Mouse (Mus musculus) kidney, embryonic 15.5 days (tissue): ENCODE data around the gene Rufy2. TPM values are rescaled to one million over a fixed set of nuclear protein-coding genes. Genes with fewer than 3 reads are reported as not detected.

Source experiments
- ATAC-seq: fragments of 200-750 bp; cut with Nextera tagmentation; replicated peaks from 2 replicates; pipeline ENCODE4 v1.8.0; 2017; ENCODE audit warnings: moderate TSS enrichment; ENCODE audit not compliant: low FRiP score
- H3K27ac ChIP-seq: fragments of 300-500 bp; sonication (generic); 2 replicates; pipeline ENCODE4 v1.5.1; 2015; ENCODE audit warnings: mild to moderate bottlenecking, inconsistent platforms
- H3K27me3 ChIP-seq: fragments of 300-500 bp; sonication (generic); 2 replicates; pipeline ENCODE4 v1.6.1; 2015; ENCODE audit warnings: inconsistent platforms
- H3K36me3 ChIP-seq: fragments of 300-500 bp; sonication (generic); 2 replicates; pipeline ENCODE4 v1.6.1; 2015; ENCODE audit warnings: inconsistent platforms
- H3K4me1 ChIP-seq: fragments of 300-500 bp; sonication (generic); 2 replicates; pipeline ENCODE4 v1.6.1; 2015; ENCODE audit warnings: inconsistent platforms
- H3K4me2 ChIP-seq: fragments of 300-500 bp; sonication (generic); 2 replicates; pipeline ENCODE4 v1.6.1; 2015; ENCODE audit warnings: moderate library complexity, mild to moderate bottlenecking, inconsistent platforms
- H3K4me3 ChIP-seq: fragments of 300-500 bp; sonication (generic); replicated peaks from 2 replicates; pipeline ENCODE4 v1.5.1; 2015; ENCODE audit warnings: mild to moderate bottlenecking, inconsistent platforms
- H3K9ac ChIP-seq: fragments of 300-500 bp; sonication (generic); 2 replicates; pipeline ENCODE4 v1.6.1; 2015; ENCODE audit warnings: mild to moderate bottlenecking, inconsistent platforms
- H3K9me3 ChIP-seq: fragments of 300-500 bp; sonication (generic); replicated peaks from 2 replicates; pipeline ENCODE4 v1.6.1; 2016; ENCODE audit warnings: inconsistent platforms
- WGBS: fragments of 180-500 bp; shearing (Covaris S2); methylation state at CpG from one replicate; pipeline ENCODE4 v1.1.7; 2015; ENCODE audit warnings: mixed read lengths; 5-methylcytosine and 5-hydroxymethylcytosine counted together
- polyA plus RNA-seq: library from polyadenylated mRNA; unstranded; fragments of >200 nt; fragmentation: Nextera tagmentation; extraction: Ambion mirVana; gene quantifications from 2 replicates; pipeline ENCODE4 v1.2.1, GENCODE M21; 2015

The Rufy2 gene
- polyA plus RNA-seq, 1 experiment from 2014 or later: 26.6 TPM

DNA sequence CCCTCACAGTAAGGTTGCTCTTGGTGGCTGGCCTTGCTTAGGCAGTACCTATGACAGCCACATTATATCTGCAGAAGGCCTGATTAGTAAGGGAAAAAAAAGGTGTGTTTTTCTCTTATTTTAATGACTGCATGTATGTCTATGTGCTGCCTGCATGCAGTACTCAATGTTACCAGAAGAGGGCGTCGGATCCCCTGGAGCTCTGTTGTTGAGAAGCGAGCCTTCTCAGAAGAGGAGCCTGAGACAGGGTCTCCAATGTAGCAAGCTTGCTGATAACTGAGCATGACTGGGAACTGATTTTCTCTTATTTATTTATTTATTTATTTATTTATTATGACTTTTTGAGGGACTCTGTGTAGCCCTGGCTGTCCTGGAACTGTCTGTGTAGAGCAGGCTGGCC lies 7.3 kb downstream of the Rufy2 start:
- H3K27ac ChIP-seq: no peak overlapping the region
- H3K4me1 ChIP-seq: no peaks in the 10 kb centered on the region
- 38% methylated on average over 3 of the region's 3 CpGs for WGBS
- no peak for ATAC-seq
- no peak overlapping the region for H3K4me2 ChIP-seq
- H3K9ac ChIP-seq: no peak overlapping the region
- no peak overlapping the region for H3K4me3 ChIP-seq
- peaks cover 85% of the 10 kb centered on the region for H3K36me3 ChIP-seq
- H3K27me3 ChIP-seq: no peaks in the 10 kb centered on the region
- H3K9me3 ChIP-seq: no peaks in the 10 kb centered on the region

DNA sequence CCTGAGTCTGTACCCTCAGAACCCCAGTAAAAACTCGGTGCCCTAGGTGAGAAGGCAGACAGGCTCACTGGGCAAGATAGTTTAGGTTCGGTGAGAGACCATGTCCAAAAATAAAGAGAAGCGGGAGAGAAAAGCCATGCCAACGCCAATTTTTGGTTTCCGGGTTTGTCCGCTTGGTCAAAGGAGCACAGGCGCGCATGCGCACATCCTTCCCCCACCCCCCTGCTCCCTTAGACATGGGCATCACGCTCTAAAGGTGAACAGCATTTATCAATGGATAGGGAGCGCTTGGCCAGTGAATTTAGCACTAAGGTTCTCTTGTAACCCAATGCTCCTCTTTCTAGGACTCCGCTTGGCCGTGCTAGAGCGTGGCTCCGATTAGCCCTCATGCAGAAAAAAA lies 10.6 kb downstream of the Rufy2 start:
- WGBS: 94% methylated on average over 15 of the region's 15 CpGs
- no peaks in the 10 kb centered on the region for H3K4me1 ChIP-seq

DNA sequence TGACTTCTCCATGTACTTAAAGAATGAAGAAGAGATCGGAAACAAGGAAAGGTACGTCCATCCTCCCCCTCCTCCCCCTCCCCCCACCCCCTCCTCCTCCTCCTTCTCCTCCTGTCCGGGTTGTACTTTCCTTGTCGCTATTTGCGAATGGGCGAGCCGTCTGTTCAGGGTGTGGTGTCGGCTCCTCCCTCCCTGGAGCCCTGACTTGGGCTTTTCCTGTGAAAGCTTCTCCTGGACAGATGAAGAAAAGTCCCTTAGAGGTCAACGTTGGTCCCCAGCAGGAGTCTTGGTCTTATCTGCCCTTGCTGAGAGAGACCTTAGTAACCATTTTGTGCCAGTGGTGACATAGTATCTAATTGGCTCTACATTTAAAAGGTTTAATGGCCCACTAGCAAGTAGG lies 14.0 kb downstream of the Rufy2 start:
- Histone ChIP-seq H3K9ac (no peak overlapping the region), H3K4me2 (no peak overlapping the region), H3K27me3 (no peaks in the 10 kb centered on the region), H3K27ac (no peak overlapping the region), H3K4me3 (no peak overlapping the region), H3K4me1 (no peaks in the 10 kb centered on the region), H3K9me3 (no peaks in the 10 kb centered on the region), H3K36me3 (peaks cover 92% of the 10 kb centered on the region)
- ATAC-seq: no peak
- WGBS: 82% methylated on average over 7 of the region's 9 CpGs

More for the DNA sequence above, 10.6 kb downstream of the Rufy2 start:
- H3K9ac ChIP-seq: no peak overlapping the region
- no peak overlapping the region for H3K27ac ChIP-seq
- no peak overlapping the region for H3K4me3 ChIP-seq
- no peak overlapping the region for H3K4me2 ChIP-seq
- H3K9me3 ChIP-seq: no peaks in the 10 kb centered on the region
- H3K36me3 ChIP-seq: peaks cover 84% of the 10 kb centered on the region
- no peaks in the 10 kb centered on the region for H3K27me3 ChIP-seq
- ATAC-seq: no peak

DNA sequence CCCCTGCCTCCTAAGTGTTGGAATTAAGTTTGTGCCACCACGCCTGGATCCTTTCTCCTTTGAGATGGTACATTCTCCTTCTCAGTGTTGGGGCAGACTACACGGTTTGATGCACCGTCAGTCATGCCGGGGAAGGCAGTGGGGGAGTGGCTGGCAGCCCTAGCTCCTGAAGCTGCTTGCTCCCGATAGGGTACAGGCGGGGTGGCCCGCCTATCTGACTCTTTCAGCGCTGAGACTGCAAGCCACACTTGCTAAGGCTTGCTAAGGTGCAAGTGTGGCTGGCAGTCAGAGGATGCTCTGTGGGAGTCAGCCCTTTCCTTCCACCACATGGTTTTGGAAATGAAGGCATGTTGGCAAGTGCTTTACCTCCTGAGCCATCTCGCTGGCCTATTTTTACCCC lies 20.6 kb downstream of the Rufy2 start:
- Histone ChIP-seq H3K4me2 (no peak overlapping the region), H3K36me3 (peaks cover 91% of the 10 kb centered on the region)

DNA sequence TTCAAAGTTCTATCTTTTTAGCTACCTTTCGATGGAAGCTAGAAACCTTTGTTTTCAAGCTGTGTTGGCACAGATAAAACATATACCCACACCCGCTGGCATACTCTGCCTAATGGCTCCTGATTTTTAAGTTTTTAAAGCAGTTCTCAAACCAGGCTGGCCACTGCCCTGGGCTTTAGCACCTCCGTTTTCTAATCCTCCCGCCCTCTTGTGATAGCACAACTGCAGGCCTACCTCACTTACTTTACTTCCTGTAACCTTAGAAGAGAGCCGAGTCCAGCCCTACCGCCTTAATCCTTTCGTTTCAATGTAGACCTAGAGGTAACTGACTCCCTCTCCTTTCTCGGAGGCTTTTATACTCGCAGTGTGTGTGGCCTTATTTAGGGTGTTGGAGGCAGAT lies 23.2 kb downstream of the Rufy2 start:
- H3K27ac ChIP-seq: no peak overlapping the region
- no peaks in the 10 kb centered on the region for H3K9me3 ChIP-seq
- H3K4me2 ChIP-seq: no peak overlapping the region
- H3K4me3 ChIP-seq: no peak overlapping the region
- H3K36me3 ChIP-seq: peaks cover 91% of the 10 kb centered on the region
- ATAC-seq: no peak
- no peak overlapping the region for H3K9ac ChIP-seq
- H3K4me1 ChIP-seq: 0 out of 2 replicates have a peak, but pooled peaks cover 6% of the 10 kb centered on the region
- H3K27me3 ChIP-seq: no peaks in the 10 kb centered on the region
- WGBS: 59% methylated on average over 9 of the region's 9 CpGs

More for the DNA sequence above, 20.6 kb downstream of the Rufy2 start:
- H3K4me1 ChIP-seq: 0 out of 2 replicates have a peak, but pooled peaks cover 6% of the 10 kb centered on the region
- WGBS: 52% methylated on average over 9 of the region's 9 CpGs
- no peaks in the 10 kb centered on the region for H3K9me3 ChIP-seq
- peak; percentile 76; the same call in 1 of the 2 replicates for ATAC-seq
- H3K9ac ChIP-seq: no peak overlapping the region
- H3K27me3 ChIP-seq: no peaks in the 10 kb centered on the region
- H3K4me3 ChIP-seq: no peak overlapping the region
- peak overlapping the region; percentile 32; the same call in 1 of the 2 replicates for H3K27ac ChIP-seq

DNA sequence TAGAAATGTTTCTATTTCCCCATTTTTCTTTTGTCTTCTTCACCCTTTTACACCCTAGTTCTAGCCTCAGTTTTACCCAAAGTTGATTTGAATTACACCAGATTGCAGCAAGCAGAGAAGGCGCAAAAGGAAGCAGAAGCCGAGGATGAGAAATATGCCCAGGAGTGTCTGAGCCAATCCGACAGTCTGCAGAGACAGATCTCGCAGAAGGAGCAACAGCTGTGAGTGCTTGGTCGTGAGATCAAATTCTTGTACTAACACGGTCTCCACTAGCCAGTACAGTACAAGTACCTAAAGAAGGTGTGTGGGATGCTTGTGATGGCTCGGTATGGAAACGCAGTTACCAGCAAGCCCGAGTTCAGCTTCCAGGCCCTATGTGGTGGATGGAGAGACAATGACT lies 24.5 kb downstream of the Rufy2 start:
- Histone ChIP-seq H3K9ac (no peak overlapping the region), H3K4me3 (no peak overlapping the region), H3K36me3 (peaks cover 94% of the 10 kb centered on the region), H3K4me1 (0 out of 2 replicates have a peak, but pooled peaks cover 6% of the 10 kb centered on the region), H3K9me3 (no peaks in the 10 kb centered on the region), H3K4me2 (no peak overlapping the region), H3K27me3 (no peaks in the 10 kb centered on the region), H3K27ac (no peak overlapping the region)
- WGBS: 88% methylated on average over 9 of the region's 9 CpGs
- ATAC-seq: no peak

DNA sequence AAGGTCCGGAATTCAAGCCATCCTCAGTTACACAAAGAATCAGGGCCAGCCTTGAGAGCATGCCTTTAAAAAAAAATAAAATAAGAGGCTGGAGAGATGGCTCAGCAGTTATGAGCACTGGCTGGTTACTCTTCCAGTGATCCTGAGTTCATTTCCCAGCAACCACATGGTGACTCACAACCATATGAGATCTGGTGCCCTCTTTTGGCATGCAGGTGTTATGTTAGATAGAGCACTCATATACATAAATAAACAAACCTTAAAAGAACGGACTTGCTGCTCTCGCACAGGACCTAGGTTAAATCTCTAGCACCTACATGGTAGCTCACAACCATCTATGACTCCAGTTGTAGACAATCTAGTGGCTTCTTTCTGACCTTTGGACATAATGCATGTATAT lies 28.2 kb downstream of the Rufy2 start:
- no peak overlapping the region for H3K27ac ChIP-seq
- H3K4me1 ChIP-seq: no peaks in the 10 kb centered on the region
- H3K36me3 ChIP-seq: peaks cover 93% of the 10 kb centered on the region
- no peaks in the 10 kb centered on the region for H3K9me3 ChIP-seq
- H3K4me2 ChIP-seq: no peak overlapping the region
- no peak overlapping the region for H3K4me3 ChIP-seq
- 66% methylated on average over 3 of the region's 3 CpGs for WGBS
- H3K9ac ChIP-seq: no peak overlapping the region
- no peaks in the 10 kb centered on the region for H3K27me3 ChIP-seq
- ATAC-seq: no peak

DNA sequence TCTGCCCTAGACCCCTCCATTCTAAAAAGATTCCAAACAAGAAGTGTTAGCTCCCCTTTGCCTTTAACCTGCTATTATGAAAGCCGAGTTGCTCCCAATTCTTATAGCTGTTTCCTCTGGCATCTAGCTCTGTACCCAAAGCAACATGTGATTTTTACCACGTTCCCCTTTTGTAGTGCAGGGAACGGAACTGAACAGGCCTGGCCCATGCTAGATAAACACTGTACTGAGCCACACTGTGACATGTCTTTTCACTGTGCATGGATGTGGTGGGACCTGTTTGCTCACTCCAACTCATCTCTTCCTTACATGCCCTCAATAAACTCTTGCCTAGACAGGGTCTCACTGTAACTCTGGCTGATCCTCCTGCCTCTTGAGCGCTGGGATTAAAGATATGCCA lies 30.2 kb downstream of the Rufy2 start:
- 88% methylated on average over 4 of the region's 4 CpGs for WGBS
- H3K36me3 ChIP-seq: peaks cover 92% of the 10 kb centered on the region
- H3K9me3 ChIP-seq: no peaks in the 10 kb centered on the region
- no peak for ATAC-seq
- H3K4me2 ChIP-seq: no peak overlapping the region
- H3K27me3 ChIP-seq: no peaks in the 10 kb centered on the region
- H3K9ac ChIP-seq: no peak overlapping the region
- no peak overlapping the region for H3K27ac ChIP-seq
- no peak overlapping the region for H3K4me3 ChIP-seq
- H3K4me1 ChIP-seq: no peaks in the 10 kb centered on the region

DNA sequence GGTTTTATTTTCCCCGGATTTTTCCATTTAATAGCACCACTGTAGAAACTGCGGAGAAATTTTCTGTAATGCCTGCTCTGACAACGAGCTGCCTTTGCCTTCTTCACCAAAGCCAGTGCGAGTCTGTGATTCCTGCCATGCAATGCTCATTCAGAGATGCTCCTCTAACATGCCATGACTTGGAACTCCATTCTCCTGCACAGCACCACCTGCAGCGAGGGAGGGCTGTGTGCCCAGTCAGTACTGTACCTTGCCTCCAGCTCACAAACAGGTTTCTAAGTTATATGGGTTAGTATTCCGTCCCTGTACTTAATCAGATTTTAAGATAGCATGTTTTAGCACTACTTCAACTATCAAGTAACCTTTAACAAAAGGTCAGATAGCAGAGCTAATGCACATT lies 31.5 kb downstream of the Rufy2 start:
- Histone ChIP-seq H3K4me3 (no peak overlapping the region), H3K4me2 (no peak overlapping the region), H3K36me3 (peaks cover 94% of the 10 kb centered on the region), H3K9me3 (no peaks in the 10 kb centered on the region), H3K27ac (no peak overlapping the region), H3K27me3 (no peaks in the 10 kb centered on the region), H3K9ac (no peak overlapping the region), H3K4me1 (no peaks in the 10 kb centered on the region)
- WGBS: 85% methylated on average over 6 of the region's 6 CpGs
- no peak for ATAC-seq

DNA sequence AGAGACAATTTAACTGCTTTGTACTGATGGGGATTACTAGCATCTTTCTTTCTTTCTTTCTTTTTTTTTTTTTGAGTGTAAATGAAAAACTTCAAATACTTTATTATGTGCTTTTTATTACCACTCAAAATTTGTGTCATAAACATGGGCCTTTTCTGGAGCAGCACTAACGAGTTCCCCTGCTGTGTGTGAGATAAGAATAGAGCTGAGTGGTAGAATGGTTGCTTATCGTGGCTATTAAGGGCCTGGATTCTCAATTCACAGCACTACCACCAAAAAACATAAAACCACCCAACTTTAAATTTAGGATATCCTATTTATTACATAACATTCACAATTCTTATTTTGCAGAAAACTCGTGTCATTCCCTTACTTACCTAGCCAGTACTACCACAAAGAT lies 33.5 kb downstream of the Rufy2 start:
- no peak overlapping the region for H3K4me3 ChIP-seq
- no peak for ATAC-seq
- no peak overlapping the region for H3K4me2 ChIP-seq
- H3K4me1 ChIP-seq: no peaks in the 10 kb centered on the region
- no peaks in the 10 kb centered on the region for H3K9me3 ChIP-seq
- H3K27ac ChIP-seq: no peak overlapping the region
- H3K27me3 ChIP-seq: no peaks in the 10 kb centered on the region
- WGBS: 84% methylated on average over 3 of the region's 3 CpGs
- peaks cover 89% of the 10 kb centered on the region for H3K36me3 ChIP-seq
- no peak overlapping the region for H3K9ac ChIP-seq

DNA sequence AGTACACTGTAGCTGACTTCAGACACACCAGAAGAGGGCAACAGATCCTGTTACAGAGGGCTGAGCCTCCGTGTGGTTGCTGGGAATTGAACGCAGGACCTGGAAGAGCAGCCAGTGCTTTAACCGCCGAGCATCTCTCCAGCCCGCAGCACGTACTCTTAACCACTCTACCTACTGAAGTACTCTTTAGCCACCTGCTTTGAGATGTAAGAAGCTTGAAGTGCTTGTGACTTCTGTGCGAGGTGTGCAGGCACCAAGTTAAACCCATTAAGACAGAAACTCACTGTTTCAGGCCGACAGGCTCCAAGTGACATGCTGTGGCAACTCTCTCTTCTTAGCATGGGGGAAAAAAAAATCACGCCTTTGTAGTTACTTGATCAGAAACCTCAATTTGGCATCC lies 34.1 kb downstream of the Rufy2 start:
- H3K4me1 ChIP-seq: 0 out of 2 replicates have a peak, but pooled peaks cover 2% of the 10 kb centered on the region
- no peak overlapping the region for H3K27ac ChIP-seq
- WGBS: 94% methylated on average over 9 of the region's 9 CpGs
- H3K9ac ChIP-seq: no peak overlapping the region
- peaks cover 87% of the 10 kb centered on the region for H3K36me3 ChIP-seq
- no peak overlapping the region for H3K4me2 ChIP-seq
- no peak for ATAC-seq
- H3K9me3 ChIP-seq: no peaks in the 10 kb centered on the region
- H3K27me3 ChIP-seq: no peaks in the 10 kb centered on the region
- H3K4me3 ChIP-seq: no peak overlapping the region

DNA sequence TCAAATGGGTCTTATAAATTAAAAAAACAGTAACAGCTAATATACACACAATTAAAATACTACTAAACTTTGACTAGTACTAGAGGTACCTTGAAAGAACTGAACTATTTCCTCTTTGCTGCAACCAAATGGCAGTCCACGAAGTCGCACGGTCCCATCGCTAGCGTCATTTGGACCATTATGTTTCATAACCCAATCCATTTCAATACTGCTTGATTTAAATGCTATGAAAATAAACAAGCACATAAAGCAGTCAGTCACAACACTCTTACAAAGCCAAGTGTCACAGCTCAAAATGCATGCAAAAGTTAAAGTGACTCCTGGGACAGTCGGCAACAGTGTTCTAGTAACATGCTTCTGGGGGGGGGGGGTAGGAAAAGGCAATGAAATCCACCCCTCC lies 39.3 kb downstream of the Rufy2 start:
- H3K36me3 ChIP-seq: peaks cover 38% of the 10 kb centered on the region
- no peaks in the 10 kb centered on the region for H3K9me3 ChIP-seq
- H3K27me3 ChIP-seq: no peaks in the 10 kb centered on the region
- no peak for ATAC-seq
- no peak overlapping the region for H3K4me3 ChIP-seq
- no peak overlapping the region for H3K9ac ChIP-seq
- peaks cover 26% of the 10 kb centered on the region for H3K4me1 ChIP-seq
- no peak overlapping the region for H3K27ac ChIP-seq
- no peak overlapping the region for H3K4me2 ChIP-seq
- WGBS: 77% methylated on average over 6 of the region's 6 CpGs

DNA sequence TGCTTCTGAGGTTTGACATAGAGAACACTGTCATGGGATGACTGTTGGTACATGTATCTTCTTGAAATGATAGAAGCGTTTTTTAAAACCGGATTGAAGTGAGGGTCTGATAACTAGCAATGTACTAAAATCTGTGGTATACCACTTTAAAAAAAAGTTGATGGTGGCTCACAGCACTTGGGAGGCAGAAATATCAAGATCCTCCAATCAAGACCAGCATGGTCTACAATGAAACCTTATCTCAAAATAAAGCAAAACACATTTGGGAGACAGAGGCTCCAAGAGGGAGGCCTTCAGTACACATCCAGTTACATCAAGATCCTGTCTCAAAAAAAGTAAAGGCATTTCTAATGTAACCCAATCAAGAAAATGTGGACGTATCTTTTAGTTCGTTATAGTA lies 41.7 kb downstream of the Rufy2 start:
- no peak for ATAC-seq
- 40% methylated on average over 4 of the region's 4 CpGs for WGBS
- H3K4me1 ChIP-seq: peaks cover 43% of the 10 kb centered on the region
- no peaks in the 10 kb centered on the region for H3K27me3 ChIP-seq
- H3K4me3 ChIP-seq: peak overlapping the region; percentile 89
- H3K9me3 ChIP-seq: no peaks in the 10 kb centered on the region
- H3K27ac ChIP-seq: no peak overlapping the region
- H3K9ac ChIP-seq: peak overlapping the region; percentile 99
- H3K4me2 ChIP-seq: peak overlapping the region; percentile 61
- peaks cover 15% of the 10 kb centered on the region for H3K36me3 ChIP-seq
